In genomic region chr9:40871369-40872155, GRCm38 (mm10) we compare ENCODE assay signal across 9 mouse cellular contexts. TPM values are rescaled to one million over a fixed set of nuclear protein-coding genes. Genes with fewer than 3 reads are reported as not detected.
DNase-seq lines count a peak whose midpoint lies in the region; ATAC-seq and TF ChIP-seq lines count a peak whose summit lies in the region.
"Had no signal": no experiment of that assay in that cellular context is flagged by ENCODE, and none has a peak within 500 bp of the region (broad histone marks: within the 10 kb centered on the region; RNA-seq: fewer than 3 reads in every experiment).

No protein-coding gene starts in this region.

- no peaks in the 10 kb centered on the region for H3K9me3 ChIP-seq in hindbrain, embryonic 10.5 days

- intact Hi-C loops in gastrocnemius, postnatal 14 days (cut with DNase I; ENCODE audit: low total_unique reads), result no loop called here

- H3K27me3 ChIP-seq in hindbrain, embryonic 10.5 days (ENCODE audit: insufficient read depth, poor library complexity, severe bottlenecking), result peaks cover 91% of the 10 kb centered on the region
- H3K27me3 ChIP-seq in thymus, adult 2 months (ENCODE audit: control insufficient read depth, insufficient read depth, low read length), result peaks cover 7% of the 10 kb centered on the region; the same call in 1 of the 2 replicates

- no peak for TF ChIP-seq CTCF in thymus, adult 2 months (IDR thresholded peaks at IDR 0.05; ENCODE audit: borderline replicate concordance, control insufficient read depth, extremely low read depth, insufficient read depth, low read length, poor library complexity)

- no peaks in the 10 kb centered on the region for H3K36me3 ChIP-seq in hindbrain, embryonic 10.5 days
- no peaks in the 10 kb centered on the region for H3K36me3 ChIP-seq in thymus, adult 2 months (ENCODE audit: control insufficient read depth, insufficient read depth, low read length)

- peak overlapping the region; percentile 41 for H3K4me3 ChIP-seq in hindbrain, embryonic 10.5 days
- H3K4me3 ChIP-seq in thymus, adult 2 months (ENCODE audit: control insufficient read depth, insufficient read depth, low read length), result no peak overlapping the region

- no peak for TF ChIP-seq POLR2A in thymus, adult 2 months (IDR thresholded peaks at IDR 0.05; ENCODE audit: control insufficient read depth, extremely low read depth, insufficient read depth, low read length, poor library complexity)

- DNase-seq in A20 (ENCODE audit: low read depth, low spot score), result peak; percentile 71
- peak; percentile 52 for DNase-seq in hindbrain, embryonic 10.5 days (ENCODE audit: low spot score)
- DNase-seq in thymus, adult 2 months, result no peak
- no peak for DNase-seq in gastrocnemius, postnatal 14 days
- DNase-seq in adrenal gland, postnatal 4 days (ENCODE audit: low spot score in 2 of 2), result no peak
- DNase-seq: thymus, adult 18-20 months had no signal

- 2% methylated on average over 34 of the region's 34 CpGs for WGBS in hindbrain, embryonic 10.5 days
- 10% methylated on average over 34 of the region's 34 CpGs for WGBS in thymus, adult 2 months

- peaks cover 17% of the 10 kb centered on the region; the same call in 1 of the 2 replicates for H3K4me1 ChIP-seq in hindbrain, embryonic 10.5 days (replicated peaks)
- H3K4me1 ChIP-seq in thymus, adult 2 months (replicated peaks; ENCODE audit: control insufficient read depth, insufficient read depth, low read length), result no peaks in the 10 kb centered on the region

- H3K27ac ChIP-seq in hindbrain, embryonic 10.5 days, result no peak overlapping the region
- no peak overlapping the region for H3K27ac ChIP-seq in thymus, adult 2 months (ENCODE audit: control insufficient read depth, insufficient read depth, low read length)

- ATAC-seq in CD4-positive, CD25-positive, alpha-beta regulatory T cell, adult 4 months, result peak; percentile 41
- peak; percentile 47; the same call in 1 of the 2 replicates for ATAC-seq in megakaryocyte, adult 5-6 weeks (ENCODE audit: poor library complexity, severe bottlenecking)

RNA-seq across cellular contexts. Expression of gene Bsx, which starts 2.4 kb away (rescaled TPM):
- not detected for polyA plus RNA-seq in CD4-positive, CD25-positive, alpha-beta regulatory T cell, adult 4 months (2017; shearing (Covaris generic))
- 0.12 TPM in 1 of 2 replicates, not detected in the other for polyA plus RNA-seq in hindbrain, embryonic 10.5 days (2016; fragmentation: Nextera tagmentation; extraction: Ambion mirVana)
- total RNA-seq in megakaryocyte, adult 5-6 weeks (2015), result not detected in 2 replicates
- total RNA-seq in megakaryocyte, adult 5-6 weeks (2017), result not detected in 2 replicates
- polyA plus RNA-seq in thymus, adult 2 months (2012; rRNA removed), result 0.05 and 0.09 TPM in 2 replicates
- not detected for total RNA-seq in gastrocnemius, postnatal 14 days (2021)
- under 1 TPM in 1 of 2 experiments, not detected in 1; 0.08 TPM for total RNA-seq in adrenal gland, postnatal 4 days (2021)
- total RNA-seq: layer of hippocampus, adult 18-20 months had no signal

Comparison
In these comparisons a context has a peak if more than half of its experiments do, and no peak if none do; other contexts are left out.
1. DNase-seq: peak in A20 (single experiment) and hindbrain, embryonic 10.5 days (single experiment); none in thymus, adult 2 months (single experiment), gastrocnemius, postnatal 14 days (single experiment) and adrenal gland, postnatal 4 days (0 of 2).